Mouse (Mus musculus): ENCODE results near the gene Dync1h1. TPM values are rescaled to one million over a fixed set of nuclear protein-coding genes. Genes with fewer than 3 reads are reported as not detected.
"Not testable (repeated sequence)": the region's sequence is repeated elsewhere in the genome, so short reads cannot be mapped to it uniquely, and the experiment has no call there.

The Dync1h1 gene
- polyA plus RNA-seq, 1 experiment, result 39.1 TPM

DNA sequence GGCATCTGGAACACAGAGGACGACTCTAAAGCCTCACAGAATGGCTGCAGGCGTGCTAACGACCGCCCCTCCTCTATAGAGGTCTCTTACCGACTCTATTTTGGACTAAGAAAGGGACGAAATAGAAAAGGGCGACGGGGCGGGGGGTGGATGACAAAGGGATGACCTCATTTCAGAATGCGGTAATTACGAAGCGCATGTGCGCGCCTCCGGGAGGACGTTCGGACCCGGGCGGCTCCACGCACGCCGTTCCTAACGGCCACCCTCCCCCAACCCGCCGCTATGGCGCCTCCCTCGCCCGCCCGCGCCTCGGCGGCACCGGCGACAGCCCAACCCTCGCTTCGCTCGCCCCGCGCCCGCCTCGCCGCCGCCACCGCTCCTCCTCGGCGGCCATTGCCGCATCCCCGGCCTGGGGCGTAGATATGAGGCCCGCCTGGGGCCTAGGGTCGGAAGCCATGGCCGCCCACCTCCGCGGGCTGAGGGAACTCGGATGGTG is 94.5 kb downstream of the Dync1h1 start:
- under 1% methylated on average over 54 of the region's 55 CpGs for WGBS
- Histone ChIP-seq H3K4me1 (ENCODE audit: control insufficient read depth, insufficient read depth, low read length) (peaks cover 4% of the 10 kb centered on the region), H3K4me3 (replicated peaks; ENCODE audit: control insufficient read depth, low read depth, low read length) (peak overlapping the region; percentile 86), H3K27ac (ENCODE audit: control insufficient read depth, insufficient read depth, low read depth, low read length, poor library complexity) (peak overlapping the region; percentile 93)
- no peak for TF ChIP-seq CTCF (IDR thresholded peaks at IDR 0.05; ENCODE audit: control insufficient read depth, insufficient read depth, low read length)
- no peak for TF ChIP-seq POLR2A (IDR thresholded peaks at IDR 0.05; ENCODE audit: borderline replicate concordance, control insufficient read depth, low read depth, low read length)

GRCm38 (mm10) chr12:110696173-110696974 is 95.1 kb downstream of the Dync1h1 start:
- under 1% methylated on average over 89 of the region's 89 CpGs for WGBS
- Histone ChIP-seq H3K4me1 (ENCODE audit: control insufficient read depth, insufficient read depth, low read length) (peaks cover 4% of the 10 kb centered on the region), H3K4me3 (replicated peaks; ENCODE audit: control insufficient read depth, low read depth, low read length) (peak overlapping the region; percentile 86), H3K27ac (ENCODE audit: control insufficient read depth, insufficient read depth, low read depth, low read length, poor library complexity) (peak overlapping the region; percentile 93)
- no peak for TF ChIP-seq CTCF (IDR thresholded peaks at IDR 0.05; ENCODE audit: control insufficient read depth, insufficient read depth, low read length)
- TF ChIP-seq POLR2A (IDR thresholded peaks at IDR 0.05; ENCODE audit: borderline replicate concordance, control insufficient read depth, low read depth, low read length), result peak; percentile 100

GRCm38 (mm10) chr12:110696975-110697400 is 95.7 kb downstream of the Dync1h1 start:
- TF ChIP-seq POLR2A (IDR thresholded peaks at IDR 0.05; ENCODE audit: borderline replicate concordance, control insufficient read depth, low read depth, low read length) (no peak), CTCF (IDR thresholded peaks at IDR 0.05; ENCODE audit: control insufficient read depth, insufficient read depth, low read length) (no peak)
- Histone ChIP-seq H3K27ac (ENCODE audit: control insufficient read depth, insufficient read depth, low read depth, low read length, poor library complexity) (peak overlapping the region; percentile 78), H3K4me1 (ENCODE audit: control insufficient read depth, insufficient read depth, low read length) (peaks cover 4% of the 10 kb centered on the region), H3K4me3 (replicated peaks; ENCODE audit: control insufficient read depth, low read depth, low read length) (peak overlapping the region; percentile 80)
- 38% methylated on average over 9 of the region's 9 CpGs for WGBS

GRCm38 (mm10) chr12:110697457-110697856 is 96.2 kb downstream of the Dync1h1 start:
- Histone ChIP-seq H3K4me1 (ENCODE audit: control insufficient read depth, insufficient read depth, low read length) (peaks cover 4% of the 10 kb centered on the region), H3K27ac (ENCODE audit: control insufficient read depth, insufficient read depth, low read depth, low read length, poor library complexity) (no peak overlapping the region), H3K4me3 (replicated peaks; ENCODE audit: control insufficient read depth, low read depth, low read length) (no peak overlapping the region)
- TF ChIP-seq CTCF (IDR thresholded peaks at IDR 0.05; ENCODE audit: control insufficient read depth, insufficient read depth, low read length) (no peak), POLR2A (IDR thresholded peaks at IDR 0.05; ENCODE audit: borderline replicate concordance, control insufficient read depth, low read depth, low read length) (no peak)
- 38% methylated on average over 5 of the region's 5 CpGs for WGBS

DNA sequence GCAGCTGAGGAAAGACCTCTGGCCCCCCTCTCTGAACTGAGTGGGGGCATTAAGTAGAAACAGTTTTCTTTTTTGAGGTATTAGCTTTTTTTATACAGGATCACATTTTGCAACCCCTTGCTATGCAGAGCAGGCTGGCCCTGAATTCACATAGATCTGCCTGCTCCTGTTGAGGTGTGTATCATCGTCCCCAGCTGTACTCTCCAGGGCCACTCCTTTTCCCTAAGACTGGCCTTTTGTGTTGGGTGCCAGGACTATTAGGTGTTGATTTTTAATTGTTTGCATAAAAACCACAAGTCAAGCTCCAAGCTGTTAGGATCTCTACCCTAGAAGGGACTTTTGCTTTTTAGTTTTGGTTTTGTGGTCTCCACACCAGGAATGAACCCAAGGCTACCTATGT is 96.8 kb downstream of the Dync1h1 start:
- TF ChIP-seq CTCF (IDR thresholded peaks at IDR 0.05; ENCODE audit: control insufficient read depth, insufficient read depth, low read length) (no peak), POLR2A (IDR thresholded peaks at IDR 0.05; ENCODE audit: borderline replicate concordance, control insufficient read depth, low read depth, low read length) (no peak)
- WGBS, result 54% methylated on average over 1 of the region's 1 CpGs
- Histone ChIP-seq H3K4me3 (replicated peaks; ENCODE audit: control insufficient read depth, low read depth, low read length) (no peak overlapping the region), H3K27ac (ENCODE audit: control insufficient read depth, insufficient read depth, low read depth, low read length, poor library complexity) (peak overlapping the region; percentile 21), H3K4me1 (ENCODE audit: control insufficient read depth, insufficient read depth, low read length) (peaks cover 4% of the 10 kb centered on the region)

DNA sequence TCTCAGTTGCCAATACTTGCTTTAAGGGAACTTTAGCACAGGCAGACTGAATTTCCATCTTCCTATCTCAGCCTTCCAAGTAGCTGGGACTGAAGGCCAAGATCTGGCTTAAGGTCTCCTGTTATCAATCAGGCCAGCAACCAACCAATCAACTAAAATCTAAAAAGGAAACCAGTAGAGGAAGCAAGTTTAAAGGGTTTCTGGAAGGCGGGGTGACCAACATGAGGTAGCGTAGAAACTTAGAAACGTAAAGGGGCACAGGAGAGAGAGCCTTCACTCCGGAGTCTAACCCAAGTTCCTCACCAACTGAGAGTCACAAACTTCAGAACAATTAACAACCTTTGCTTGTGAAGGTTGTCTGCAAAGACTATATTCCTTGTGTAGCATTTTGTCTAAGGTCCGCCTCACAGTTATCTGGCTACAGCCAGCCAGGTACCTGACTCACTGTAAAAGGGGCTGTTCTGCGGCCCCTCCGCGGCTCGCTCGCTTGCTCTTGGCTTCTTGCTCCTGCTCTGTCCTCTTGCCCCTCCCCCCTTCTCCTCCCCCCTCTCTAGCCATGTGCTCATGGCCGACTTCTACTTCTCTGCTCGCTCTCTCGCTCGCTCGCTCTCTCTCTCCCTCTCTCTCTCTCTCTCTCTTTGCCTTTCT is 97.4 kb downstream of the Dync1h1 start:
- Histone ChIP-seq H3K4me1 (ENCODE audit: control insufficient read depth, insufficient read depth, low read length) (peaks cover 4% of the 10 kb centered on the region), H3K4me3 (replicated peaks; ENCODE audit: control insufficient read depth, low read depth, low read length) (no peak overlapping the region), H3K27ac (ENCODE audit: control insufficient read depth, insufficient read depth, low read depth, low read length, poor library complexity) (peak overlapping the region; percentile 76)
- TF ChIP-seq POLR2A (IDR thresholded peaks at IDR 0.05; ENCODE audit: borderline replicate concordance, control insufficient read depth, low read depth, low read length), result no peak
- no peak for TF ChIP-seq CTCF (IDR thresholded peaks at IDR 0.05; ENCODE audit: control insufficient read depth, insufficient read depth, low read length)
- 11% methylated on average over 15 of the region's 15 CpGs for WGBS

- 32% methylated on average over 2 of the region's 2 CpGs for WGBS
- no peak overlapping the region for H3K4me3 ChIP-seq (replicated peaks; ENCODE audit: control insufficient read depth, low read depth, low read length)
- peaks cover 4% of the 10 kb centered on the region for H3K4me1 ChIP-seq (ENCODE audit: control insufficient read depth, insufficient read depth, low read length)
- TF ChIP-seq POLR2A (IDR thresholded peaks at IDR 0.05; ENCODE audit: borderline replicate concordance, control insufficient read depth, low read depth, low read length) (no peak), CTCF (IDR thresholded peaks at IDR 0.05; ENCODE audit: control insufficient read depth, insufficient read depth, low read length) (no peak)
- H3K27ac ChIP-seq (ENCODE audit: control insufficient read depth, insufficient read depth, low read depth, low read length, poor library complexity), result peak overlapping the region; percentile 76
These were observed 97.9 kb downstream of the Dync1h1 start for GRCm38 (mm10) chr12:110699171-110699547.

- H3K4me3 ChIP-seq (replicated peaks; ENCODE audit: control insufficient read depth, low read depth, low read length), result no peak overlapping the region
- H3K4me1 ChIP-seq (ENCODE audit: control insufficient read depth, insufficient read depth, low read length), result peaks cover 4% of the 10 kb centered on the region
- peak overlapping the region; percentile 3; the same call in 1 of the 2 replicates for H3K27ac ChIP-seq (ENCODE audit: control insufficient read depth, insufficient read depth, low read depth, low read length, poor library complexity)
- TF ChIP-seq POLR2A (IDR thresholded peaks at IDR 0.05; ENCODE audit: borderline replicate concordance, control insufficient read depth, low read depth, low read length), result no peak
- no peak for TF ChIP-seq CTCF (IDR thresholded peaks at IDR 0.05; ENCODE audit: control insufficient read depth, insufficient read depth, low read length)
- WGBS, result 60% methylated on average over 2 of the region's 2 CpGs
These were observed 99.5 kb downstream of the Dync1h1 start for GRCm38 (mm10) chr12:110700730-110701129.

DNA sequence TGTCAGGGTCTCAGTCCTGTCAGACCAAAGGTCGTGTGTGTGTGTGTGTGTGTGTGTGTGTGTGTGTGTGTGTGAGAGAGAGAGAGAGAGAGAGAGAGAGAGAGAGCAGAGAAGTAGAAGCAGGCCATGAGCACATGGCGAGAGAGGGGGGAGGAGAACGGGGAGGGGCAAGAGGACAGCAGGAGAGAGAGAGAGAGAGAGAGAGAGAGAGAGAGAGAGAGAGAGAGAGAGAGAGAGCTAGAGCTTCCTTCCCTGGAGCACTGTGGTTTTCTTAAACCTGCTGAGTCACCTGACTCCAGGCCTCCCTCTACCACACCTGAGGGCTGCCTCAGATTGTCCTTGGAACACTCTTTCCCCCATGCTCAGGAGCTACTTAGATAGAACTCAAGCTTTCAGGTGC is 100.1 kb downstream of the Dync1h1 start:
- 0 out of 2 replicates have a peak overlapping the region, but pooled peaks have one; percentile 3 for H3K27ac ChIP-seq (ENCODE audit: control insufficient read depth, insufficient read depth, low read depth, low read length, poor library complexity)

More for the DNA sequence above, 100.1 kb downstream of the Dync1h1 start:
- not testable (repeated sequence) for H3K4me3 ChIP-seq (replicated peaks; ENCODE audit: control insufficient read depth, low read depth, low read length); H3K4me1 ChIP-seq (ENCODE audit: control insufficient read depth, insufficient read depth, low read length)
- WGBS, result 7% methylated on average over 3 of the region's 3 CpGs
